Mouse (Mus musculus) bone marrow macrophage, adult 2 months (primary cell): Measurements from ENCODE around the gene Clec4e. TPM values are rescaled to one million over a fixed set of nuclear protein-coding genes. Genes with fewer than 3 reads are reported as not detected.
"Not testable (repeated sequence)": the region's sequence is repeated elsewhere in the genome, so short reads cannot be mapped to it uniquely, and the experiment has no call there.

Experiments used
- H3K27ac ChIP-seq: 2 replicates; pipeline ENCODE4 v1.5.1; 2012; ENCODE audit warnings: low read depth, low read length; ENCODE audit not compliant: insufficient read depth
- H3K4me1 ChIP-seq: 2 replicates; pipeline ENCODE4 v1.6.1; 2012; ENCODE audit warnings: low read length; ENCODE audit not compliant: control insufficient read depth, insufficient read depth
- H3K4me3 ChIP-seq: 2 replicates; pipeline ENCODE4 v1.5.1; 2012; ENCODE audit warnings: mild to moderate bottlenecking, low read length, moderate library complexity; ENCODE audit not compliant: insufficient read depth
- CTCF ChIP-seq: IDR thresholded peaks from 2 replicates; pipeline ENCODE4 v1.5.1; 2012; ENCODE audit warnings: low read depth, mild to moderate bottlenecking, low read length, moderate library complexity
- POLR2A ChIP-seq: IDR thresholded peaks from 2 replicates; pipeline ENCODE4 v1.6.1; 2012; ENCODE audit warnings: mild to moderate bottlenecking, low read depth, low read length, borderline replicate concordance
- polyA plus RNA-seq: library from polyadenylated mRNA; stranded (reverse); fragments of >200 nt; gene quantifications from 2 replicates; pipeline ENCODE4 v1.2.4, GENCODE M21; 2012; ENCODE audit not compliant: missing spikeins, insufficient read depth, insufficient read length

Clec4e gene
- polyA plus RNA-seq, result 30.8 and 49.5 TPM in 2 replicates

- H3K4me1 ChIP-seq, result peaks cover 31% of the 10 kb centered on the region
- TF ChIP-seq CTCF (no peak), POLR2A (no peak)
- H3K4me3 ChIP-seq, result peak within 1 kb of the TSS; percentile 47
- H3K27ac ChIP-seq, result peak within 1 kb of the TSS; percentile 77
Measured at GRCm38 (mm10) chr6:123289753-123290152, at the start of gene Clec4e. Gene Clec4e (minus strand): TSS chr6:123289870.

- Histone ChIP-seq H3K4me1 (no peaks in the 10 kb centered on the region), H3K4me3 (no peak overlapping the region)
- TF ChIP-seq CTCF (no peak), POLR2A (no peak)
Measured at GRCm38 (mm10) chr6:123332503-123332902, 42.8 kb upstream of the Clec4e start.

GRCm38 (mm10) chr6:123308033-123308432 lies 18.4 kb upstream of the Clec4e start, which contains the start of gene Vmn2r19:
Gene Vmn2r19 (plus strand): TSS chr6:123308333.
- TF ChIP-seq CTCF (no peak), POLR2A (no peak)
- H3K4me3 ChIP-seq, result no peak within 1 kb of the TSS
- H3K27ac ChIP-seq, result no peak within 1 kb of the TSS
- no peaks in the 10 kb centered on the region for H3K4me1 ChIP-seq

More at GRCm38 (mm10) chr6:123332503-123332902, 42.8 kb upstream of the Clec4e start:
- no peak overlapping the region for H3K27ac ChIP-seq

- not testable (repeated sequence) for H3K4me1 ChIP-seq, H3K27ac ChIP-seq, H3K4me3 ChIP-seq
Measured at GRCm38 (mm10) chr6:123306315-123306714, 16.6 kb upstream of the Clec4e start.

GRCm38 (mm10) chr6:123296687-123297086 lies 7.0 kb upstream of the Clec4e start:
- no peak for TF ChIP-seq POLR2A
- TF ChIP-seq CTCF, result no peak
- no peak overlapping the region for H3K27ac ChIP-seq
- peaks cover 2% of the 10 kb centered on the region; the same call in 1 of the 2 replicates for H3K4me1 ChIP-seq
- no peak overlapping the region for H3K4me3 ChIP-seq

- not testable (repeated sequence) for H3K27ac ChIP-seq, H3K4me3 ChIP-seq
- peaks cover 14% of the 10 kb centered on the region for H3K4me1 ChIP-seq
Measured at GRCm38 (mm10) chr6:123293509-123293908, 3.8 kb upstream of the Clec4e start.

- TF ChIP-seq CTCF, result no peak
- no peak for TF ChIP-seq POLR2A
- Histone ChIP-seq H3K27ac (no peak overlapping the region), H3K4me1 (peaks cover 19% of the 10 kb centered on the region), H3K4me3 (no peak overlapping the region)
Measured at GRCm38 (mm10) chr6:123292751-123293400, 3.2 kb upstream of the Clec4e start.

GRCm38 (mm10) chr6:123288931-123289330 lies 739 bp downstream of the Clec4e start:
- no peak for TF ChIP-seq CTCF
- TF ChIP-seq POLR2A, result no peak
- Histone ChIP-seq H3K4me1 (peaks cover 31% of the 10 kb centered on the region), H3K4me3 (peak overlapping the region; percentile 47), H3K27ac (peak overlapping the region; percentile 77)

- TF ChIP-seq POLR2A (no peak), CTCF (no peak)
- H3K4me3 ChIP-seq, result no peak overlapping the region
- H3K4me1 ChIP-seq, result peaks cover 31% of the 10 kb centered on the region
- no peak overlapping the region for H3K27ac ChIP-seq
Measured at GRCm38 (mm10) chr6:123286311-123286710, 3.4 kb downstream of the Clec4e start.

GRCm38 (mm10) chr6:123279443-123279842 lies 10.2 kb downstream of the Clec4e start:
- Histone ChIP-seq H3K4me3 (no peak overlapping the region), H3K27ac (no peak overlapping the region), H3K4me1 (no peaks in the 10 kb centered on the region)
- TF ChIP-seq CTCF, result no peak

GRCm38 (mm10) chr6:123266945-123267344 lies 22.7 kb downstream of the Clec4e start:
- TF ChIP-seq POLR2A, result no peak
- no peak for TF ChIP-seq CTCF
- H3K4me3 ChIP-seq, result peak overlapping the region; percentile 57
- H3K27ac ChIP-seq, result peak overlapping the region; percentile 81
- H3K4me1 ChIP-seq, result peaks cover 30% of the 10 kb centered on the region
